ENCODE assay signal across 14 mouse cellular contexts in genomic region chr11:7630637-7631036, GRCm38 (mm10).
DNase-seq lines count a peak whose midpoint lies in the region; ATAC-seq and TF ChIP-seq lines count a peak whose summit lies in the region.
"Had no signal": no experiment of that assay in that cellular context is flagged by ENCODE, and none has a peak within 500 bp of the region (broad histone marks: within the 10 kb centered on the region; RNA-seq: fewer than 3 reads in every experiment).

No protein-coding gene starts in this region.

- no peaks in the 10 kb centered on the region for H3K27me3 ChIP-seq in forebrain, embryonic 15.5 days
- no peaks in the 10 kb centered on the region for H3K27me3 ChIP-seq in forebrain, embryonic 11.5 days (ENCODE audit: control insufficient read depth, insufficient read depth, low read length)
- H3K27me3 ChIP-seq in myocyte (ENCODE audit: control insufficient read depth, insufficient read depth, insufficient read length), result no peaks in the 10 kb centered on the region
- no peaks in the 10 kb centered on the region for H3K27me3 ChIP-seq in hindbrain, embryonic 11.5 days (ENCODE audit: control insufficient read depth, insufficient read depth, low read length)
- H3K27me3 ChIP-seq: heart, embryonic 15.5 days; hindbrain, embryonic 15.5 days; kidney, embryonic 15.5 days; megakaryocyte, embryonic 14.5 days had no signal

- no peak for TF ChIP-seq POLR2A in myocyte (IDR thresholded peaks at IDR 0.05; ENCODE audit: insufficient read length, low read depth)

- no peaks in the 10 kb centered on the region for H3K4me1 ChIP-seq in forebrain, embryonic 15.5 days
- H3K4me1 ChIP-seq in forebrain, embryonic 11.5 days (replicated peaks; ENCODE audit: control insufficient read depth, insufficient read depth, low read length), result no peaks in the 10 kb centered on the region
- H3K4me1 ChIP-seq in hindbrain, embryonic 11.5 days (replicated peaks; ENCODE audit: control insufficient read depth, insufficient read depth, low read length), result no peaks in the 10 kb centered on the region
- H3K4me1 ChIP-seq: heart, embryonic 15.5 days; hindbrain, embryonic 15.5 days; kidney, embryonic 15.5 days; megakaryocyte, embryonic 14.5 days had no signal

- no peak overlapping the region for H3ac ChIP-seq in myocyte (ENCODE audit: control insufficient read depth, insufficient read length)

- no peak overlapping the region for H3K9ac ChIP-seq in forebrain, embryonic 15.5 days (replicated peaks)
- no peak overlapping the region for H3K9ac ChIP-seq in forebrain, embryonic 11.5 days (ENCODE audit: low read length)
- no peak overlapping the region for H3K9ac ChIP-seq in hindbrain, embryonic 11.5 days (ENCODE audit: low read depth, low read length)
- H3K9ac ChIP-seq: heart, embryonic 15.5 days; hindbrain, embryonic 15.5 days; kidney, embryonic 15.5 days had no signal

- no peaks in the 10 kb centered on the region for H3K79me2 ChIP-seq in myocyte (ENCODE audit: control insufficient read depth, insufficient read depth)

- intact Hi-C loops in heart, postnatal 10 days (cut with DNase I), result no loop called here

- 0 out of 2 replicates have a peak, but pooled peaks have one; percentile 26 for ATAC-seq in forebrain, embryonic 15.5 days (replicated peaks)
- no peak for ATAC-seq in forebrain, embryonic 11.5 days (replicated peaks; ENCODE audit: low FRiP score)
- ATAC-seq in hindbrain, embryonic 11.5 days (ENCODE audit: low FRiP score), result no peak

- H3K4me2 ChIP-seq in forebrain, embryonic 15.5 days (replicated peaks), result no peak overlapping the region
- H3K4me2 ChIP-seq in forebrain, embryonic 11.5 days (ENCODE audit: low read depth, low read length, severe bottlenecking), result no peak overlapping the region
- no peak overlapping the region for H3K4me2 ChIP-seq in myocyte (ENCODE audit: low read depth)
- H3K4me2 ChIP-seq in hindbrain, embryonic 11.5 days (replicated peaks; ENCODE audit: low read depth, low read length), result no peak overlapping the region
- H3K4me2 ChIP-seq: heart, embryonic 15.5 days; hindbrain, embryonic 15.5 days; kidney, embryonic 15.5 days had no signal

- DNase-seq in forebrain, embryonic 11.5 days (ENCODE audit: low spot score), result no peak
- peak; percentile 16 for DNase-seq in right cerebral cortex, adult 18-20 months
- no peak for DNase-seq in right cerebral cortex, postnatal 4 days
- DNase-seq in cerebellum, postnatal 36 days, result peak; percentile 55 to 62
- no peak for DNase-seq in hindbrain, embryonic 11.5 days (ENCODE audit: low spot score)
- no peak for DNase-seq in heart, postnatal 10 days
- DNase-seq: adrenal gland, postnatal 36 days; gastrocnemius, postnatal 36 days had no signal

- no peaks in the 10 kb centered on the region for H3K9me3 ChIP-seq in forebrain, embryonic 15.5 days
- H3K9me3 ChIP-seq in forebrain, embryonic 11.5 days (ENCODE audit: control insufficient read depth, low read length), result no peaks in the 10 kb centered on the region
- no peaks in the 10 kb centered on the region for H3K9me3 ChIP-seq in hindbrain, embryonic 11.5 days (ENCODE audit: control insufficient read depth, low read length)
- H3K9me3 ChIP-seq: heart, embryonic 15.5 days; hindbrain, embryonic 15.5 days; kidney, embryonic 15.5 days; megakaryocyte, embryonic 14.5 days had no signal

- no peaks in the 10 kb centered on the region for H3K36me3 ChIP-seq in forebrain, embryonic 15.5 days
- no peaks in the 10 kb centered on the region for H3K36me3 ChIP-seq in forebrain, embryonic 11.5 days (ENCODE audit: control insufficient read depth, insufficient read depth, low read length)
- no peaks in the 10 kb centered on the region for H3K36me3 ChIP-seq in myocyte (ENCODE audit: control insufficient read depth, insufficient read depth)
- no peaks in the 10 kb centered on the region for H3K36me3 ChIP-seq in hindbrain, embryonic 11.5 days (ENCODE audit: control insufficient read depth, insufficient read depth, low read length)
- H3K36me3 ChIP-seq: heart, embryonic 15.5 days; hindbrain, embryonic 15.5 days; kidney, embryonic 15.5 days had no signal

- no peak overlapping the region for H3K27ac ChIP-seq in forebrain, embryonic 15.5 days (replicated peaks)
- no peak overlapping the region for H3K27ac ChIP-seq in forebrain, embryonic 11.5 days (ENCODE audit: low read depth, low read length)
- no peak overlapping the region for H3K27ac ChIP-seq in hindbrain, embryonic 11.5 days (ENCODE audit: low read depth, low read length)
- H3K27ac ChIP-seq: heart, embryonic 15.5 days; hindbrain, embryonic 15.5 days; kidney, embryonic 15.5 days had no signal

- no peak overlapping the region for H3K4me3 ChIP-seq in forebrain, embryonic 15.5 days
- no peak overlapping the region for H3K4me3 ChIP-seq in forebrain, embryonic 11.5 days (ENCODE audit: low read depth, low read length)
- H3K4me3 ChIP-seq in myocyte, result no peak overlapping the region
- H3K4me3 ChIP-seq in hindbrain, embryonic 11.5 days (ENCODE audit: low read depth, low read length), result no peak overlapping the region
- H3K4me3 ChIP-seq: heart, embryonic 15.5 days; hindbrain, embryonic 15.5 days; kidney, embryonic 15.5 days; megakaryocyte, embryonic 14.5 days had no signal

TF ChIP-seq in myocyte, 11 proteins besides CTCF, POLR2A, EP300 and RAD21:
- TF ChIP-seq CEBPB (IDR thresholded peaks at IDR 0.05; ENCODE audit: insufficient read depth, poor library complexity, severe bottlenecking) (0 out of 2 replicates have a peak, but pooled peaks have one; percentile 19), USF1 (IDR thresholded peaks at IDR 0.05; ENCODE audit: low read depth) (no peak)

Comparison
In these comparisons a context has a peak if more than half of its experiments do, and no peak if none do; other contexts are left out.
1. DNase-seq: peak in right cerebral cortex, adult 18-20 months (single experiment) and cerebellum, postnatal 36 days (2 of 2); none in forebrain, embryonic 11.5 days (single experiment), right cerebral cortex, postnatal 4 days (single experiment), hindbrain, embryonic 11.5 days (single experiment) and heart, postnatal 10 days (0 of 2).